Mouse (Mus musculus) subcutaneous adipose tissue, adult 2 months (tissue): ENCODE measurements around the gene Cd300c2. TPM values are rescaled to one million over a fixed set of nuclear protein-coding genes. Genes with fewer than 3 reads are reported as not detected.

ENCODE experiments used
- polyA plus RNA-seq: library from polyadenylated mRNA; depleted of rRNA; stranded (reverse); fragments of >200 nt; gene quantifications from 2 replicates; pipeline ENCODE4 v1.2.3, GENCODE M21; 2012; ENCODE audit warnings: low replicate concordance; rRNA removed

Gene Cd300c2
- 6.8 and 17.5 TPM in 2 replicates for polyA plus RNA-seq

DNA sequence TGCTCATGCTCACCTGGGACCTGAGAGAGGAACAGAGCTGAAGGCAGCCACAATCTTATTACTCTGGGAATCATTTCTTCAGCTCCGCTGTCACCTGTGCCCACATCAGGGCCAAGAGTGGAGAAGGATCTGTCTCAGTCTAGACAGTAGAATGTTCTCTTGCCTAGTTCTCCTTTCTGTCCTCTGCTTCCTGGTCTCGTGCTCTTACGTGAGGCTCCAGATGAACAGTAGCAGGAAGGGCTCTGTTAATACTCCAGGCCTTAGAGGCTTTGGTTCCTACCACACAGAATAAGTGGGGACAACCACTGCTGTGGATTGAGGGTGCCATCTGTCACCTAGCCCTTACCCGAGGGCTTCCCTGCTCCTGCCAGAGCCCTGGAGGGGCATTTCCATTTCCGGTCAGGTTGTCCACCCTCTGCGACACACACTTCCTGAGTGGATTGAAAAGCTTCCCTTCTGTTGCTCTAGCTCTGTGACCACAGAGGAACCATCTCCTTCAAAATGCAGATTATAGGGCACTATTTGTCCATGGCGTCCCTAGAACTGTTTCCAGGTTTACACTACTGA, at the start of gene Cd300c2:
Gene Cd300c2 (minus strand): TSS at position 407 of the 567 bp plus-strand sequence.

DNA sequence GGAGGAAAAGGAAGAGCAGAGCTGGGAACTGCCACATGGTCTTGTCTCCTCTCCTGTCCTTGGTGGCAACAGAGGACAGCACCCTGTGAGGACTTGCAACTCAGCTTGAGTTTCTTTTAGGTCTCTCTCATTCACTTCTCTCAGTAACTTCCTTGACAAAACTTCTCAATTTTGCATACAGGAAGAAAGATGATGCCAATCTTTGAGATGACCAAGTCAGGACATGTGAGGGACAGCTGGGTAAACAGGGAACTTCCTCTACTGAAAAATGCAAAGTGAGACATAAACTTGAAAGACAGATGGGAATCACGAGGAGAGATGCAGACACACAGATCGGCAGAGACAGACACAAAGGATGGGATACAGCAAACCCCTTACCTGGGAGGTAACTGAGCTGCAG, 46.6 kb upstream of the Cd300c2 start, which contains the start of gene Cd300ld3:
Gene Cd300ld3 (minus strand): TSS at position 151 of the 400 bp plus-strand sequence.

DNA sequence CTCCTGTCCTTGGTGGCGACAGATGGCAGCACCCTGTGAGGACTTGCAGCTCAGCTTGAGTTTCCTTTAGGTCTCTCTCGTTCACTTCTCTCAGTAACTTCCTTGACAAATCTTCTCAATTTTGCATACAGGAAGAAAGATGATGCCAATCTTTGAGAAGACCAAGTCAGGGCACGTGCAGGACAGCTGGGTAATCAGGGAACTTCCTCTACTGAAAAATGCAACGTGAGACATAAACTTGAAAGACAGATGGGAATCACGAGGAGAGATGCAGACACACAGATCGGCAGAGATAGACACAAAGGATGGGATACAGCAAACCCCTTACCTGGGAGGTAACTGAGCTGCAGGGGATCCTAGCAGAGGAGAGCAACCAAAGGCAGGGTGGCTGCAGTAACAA, 36.0 kb upstream of the Cd300c2 start, which contains the start of gene Cd300ld5:
Gene Cd300ld5 (minus strand): TSS at position 101 of the 400 bp plus-strand sequence.

DNA sequence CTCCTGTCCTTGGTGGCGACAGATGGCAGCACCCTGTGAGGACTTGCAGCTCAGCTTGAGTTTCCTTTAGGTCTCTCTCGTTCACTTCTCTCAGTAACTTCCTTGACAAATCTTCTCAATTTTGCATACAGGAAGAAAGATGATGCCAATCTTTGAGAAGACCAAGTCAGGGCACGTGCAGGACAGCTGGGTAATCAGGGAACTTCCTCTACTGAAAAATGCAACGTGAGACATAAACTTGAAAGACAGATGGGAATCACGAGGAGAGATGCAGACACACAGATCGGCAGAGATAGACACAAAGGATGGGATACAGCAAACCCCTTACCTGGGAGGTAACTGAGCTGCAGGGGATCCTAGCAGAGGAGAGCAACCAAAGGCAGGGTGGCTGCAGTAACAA, 25.2 kb upstream of the Cd300c2 start, which contains the start of gene Cd300ld4:
Gene Cd300ld4 (minus strand): TSS at position 101 of the 400 bp plus-strand sequence.

DNA sequence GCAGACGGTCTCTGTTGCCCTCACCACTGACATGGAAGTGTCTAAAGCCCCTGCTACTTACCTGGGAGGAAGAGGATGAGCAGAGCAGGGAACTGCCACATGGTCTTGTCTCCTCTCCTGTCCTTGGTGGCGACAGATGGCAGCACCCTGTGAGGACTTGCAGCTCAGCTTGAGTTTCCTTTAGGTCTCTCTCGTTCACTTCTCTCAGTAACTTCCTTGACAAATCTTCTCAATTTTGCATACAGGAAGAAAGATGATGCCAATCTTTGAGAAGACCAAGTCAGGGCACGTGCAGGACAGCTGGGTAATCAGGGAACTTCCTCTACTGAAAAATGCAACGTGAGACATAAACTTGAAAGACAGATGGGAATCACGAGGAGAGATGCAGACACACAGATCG, 14.4 kb upstream of the Cd300c2 start, which contains the start of gene Cd300ld2:
Gene Cd300ld2 (minus strand): TSS at position 101 of the 400 bp plus-strand sequence.

DNA sequence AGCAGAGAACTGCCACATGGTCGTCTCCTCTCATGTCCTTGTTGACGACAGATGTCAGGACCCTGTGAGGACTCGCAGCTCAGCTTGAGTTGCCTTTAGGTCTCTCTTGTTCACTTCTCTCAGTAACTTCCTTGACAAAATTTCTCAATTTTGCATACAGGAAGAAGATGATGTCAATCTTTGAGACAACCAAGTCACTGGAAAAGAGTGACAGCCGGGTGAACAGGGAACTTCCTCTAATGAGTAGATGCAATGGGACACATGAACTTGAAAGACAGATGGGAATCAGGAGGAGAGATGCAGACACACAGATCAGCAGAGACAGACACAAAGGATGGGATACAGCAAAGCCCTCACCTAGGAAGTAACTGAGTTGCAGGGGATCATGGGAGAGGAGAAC, 11.9 kb downstream of the Cd300c2 start, which contains the start of gene Cd300ld:
Gene Cd300ld (minus strand): TSS at position 130 of the 400 bp plus-strand sequence.

DNA sequence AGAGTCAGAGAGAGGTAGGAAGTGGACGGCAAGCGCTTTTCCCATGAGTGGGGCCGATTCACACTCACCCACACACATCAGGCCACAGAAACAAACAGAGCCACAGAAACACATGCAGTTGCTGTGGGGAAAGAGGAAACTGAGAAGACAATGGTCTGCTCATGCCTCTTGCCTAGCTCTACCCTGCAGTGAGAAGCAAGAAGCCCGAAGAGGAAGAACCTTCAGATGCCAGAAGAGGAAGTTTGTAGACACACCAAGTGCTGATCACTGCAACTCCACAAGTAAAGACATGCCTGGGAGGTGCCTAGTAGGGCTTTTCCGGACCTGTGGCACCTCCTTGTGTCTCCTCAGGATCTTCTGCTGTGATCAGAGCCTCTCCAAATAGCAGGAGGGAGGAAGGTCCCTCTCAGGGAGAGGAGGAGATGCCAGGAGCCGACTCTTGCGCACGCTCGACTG, 32.9 kb downstream of the Cd300c2 start, which contains the start of gene Cd300c:
Gene Cd300c (minus strand): TSS at position 406 of the 456 bp plus-strand sequence.

Other genes with a start within 250 kb of the Cd300c2 start
- gene Kif19a, start 236.5 kb downstream of the Cd300c2 start, polyA plus RNA-seq = 1.3 and 2.2 TPM in 2 replicates
- 0.67 and 0.78 TPM in 2 replicates for gene Btbd17, start 205.9 kb downstream of the Cd300c2 start, polyA plus RNA-seq
- 0.12 TPM in 1 of 2 replicates, not detected in the other for gene Gpr142, start 203.0 kb downstream of the Cd300c2 start, polyA plus RNA-seq
- gene Gprc5c, start 150.7 kb downstream of the Cd300c2 start, polyA plus RNA-seq = 20.8 and 50.7 TPM in 2 replicates
- 3.3 and 4.1 TPM in 2 replicates for gene Cd300a, start 111.8 kb downstream of the Cd300c2 start, polyA plus RNA-seq
- gene Cd300lb, start 67.5 kb downstream of the Cd300c2 start, polyA plus RNA-seq = 4.8 and 6.8 TPM in 2 replicates
- gene Cd300c, start 32.7 kb downstream of the Cd300c2 start, polyA plus RNA-seq = 0.54 TPM in 1 of 2 replicates, not detected in the other
- gene Cd300ld, start 12.0 kb downstream of the Cd300c2 start, polyA plus RNA-seq = 4.3 and 5.3 TPM in 2 replicates
- gene Cd300ld2, start 14.3 kb upstream of the Cd300c2 start, polyA plus RNA-seq = 1.4 and 3.3 TPM in 2 replicates
- 3.3 TPM in 2 replicates for gene Cd300ld4, start 25.1 kb upstream of the Cd300c2 start, polyA plus RNA-seq
- gene Cd300ld5, start 35.9 kb upstream of the Cd300c2 start, polyA plus RNA-seq = 7.1 and 7.3 TPM in 2 replicates
- gene Cd300ld3, start 46.5 kb upstream of the Cd300c2 start, polyA plus RNA-seq = 72.6 and 85.8 TPM in 2 replicates
- 0.20 and 0.30 TPM in 2 replicates for gene Cd300e, start 60.3 kb upstream of the Cd300c2 start, polyA plus RNA-seq
- 0.99 and 1.1 TPM in 2 replicates for gene Rab37, start 89.6 kb upstream of the Cd300c2 start, polyA plus RNA-seq
- 0.75 and 6.3 TPM in 2 replicates for gene Cd300lf, start 132.1 kb upstream of the Cd300c2 start, polyA plus RNA-seq
- 12.4 and 42.5 TPM in 2 replicates for gene Slc9a3r1, start 161.5 kb upstream of the Cd300c2 start, polyA plus RNA-seq
- gene Tmem104, start 185.6 kb upstream of the Cd300c2 start, polyA plus RNA-seq = 20.1 and 31.2 TPM in 2 replicates
- gene Nat9, start 186.0 kb upstream of the Cd300c2 start, polyA plus RNA-seq = 21.8 and 40.5 TPM in 2 replicates